Mouse (Mus musculus) hindbrain, postnatal 0 days (tissue): ENCODE measurements around the gene Tex29. TPM values are rescaled to one million over a fixed set of nuclear protein-coding genes. Genes with fewer than 3 reads are reported as not detected.

Experiments used
- ATAC-seq: fragments of 200-750 bp; cut with Nextera tagmentation; 2 replicates; pipeline ENCODE4 v1.8.0; 2017; ENCODE audit warnings: mild to moderate bottlenecking, moderate TSS enrichment, moderate library complexity
- DNase-seq: peaks from one replicate; pipeline ENCODE4 v3.0.0-alpha.2; 2015; ENCODE audit warnings: low spot score
- H3K27ac ChIP-seq: fragments of 300-500 bp; sonication (generic); 2 replicates; pipeline ENCODE4 v1.5.1; 2014; ENCODE audit warnings: mild to moderate bottlenecking
- H3K27me3 ChIP-seq: fragments of 300-500 bp; sonication (generic); 2 replicates; pipeline ENCODE4 v1.6.1; 2014; ENCODE audit warnings: low read length, mixed read lengths; ENCODE audit not compliant: insufficient read depth
- H3K36me3 ChIP-seq: fragments of 300-500 bp; sonication (generic); 2 replicates; pipeline ENCODE4 v1.6.1; 2014; ENCODE audit warnings: low read length, mixed read lengths; ENCODE audit not compliant: insufficient read depth
- H3K4me1 ChIP-seq: fragments of 300-500 bp; sonication (generic); 2 replicates; pipeline ENCODE4 v1.6.1; 2014; ENCODE audit warnings: antibody characterized with exemption, low read length, mixed read lengths; ENCODE audit not compliant: insufficient read depth
- H3K4me2 ChIP-seq: fragments of 300-500 bp; sonication (generic); 2 replicates; pipeline ENCODE4 v1.6.1; 2014; ENCODE audit warnings: low read depth, mild to moderate bottlenecking, low read length, moderate library complexity, mixed read lengths
- H3K4me3 ChIP-seq: fragments of 300-500 bp; sonication (generic); 2 replicates; pipeline ENCODE4 v1.5.1; 2014; ENCODE audit warnings: low read length
- H3K9ac ChIP-seq: fragments of 300-500 bp; sonication (generic); replicated peaks from 2 replicates; pipeline ENCODE4 v1.6.1; 2014; ENCODE audit warnings: mild to moderate bottlenecking, low read length, moderate library complexity, mixed read lengths
- H3K9me3 ChIP-seq: fragments of 300-500 bp; sonication (generic); 2 replicates; pipeline ENCODE4 v1.6.1; 2016; ENCODE audit warnings: low read length, mixed read lengths
- CTCF ChIP-seq: IDR thresholded peaks from 2 replicates; pipeline ENCODE4 v1.5.1; 2016; ENCODE audit warnings: antibody characterized with exemption, control low read depth, low read depth
- WGBS: fragments of 180-500 bp; shearing (Covaris S2); extraction: QIAGEN DNeasy Blood & Tissue Kit; methylation state at CpG from one replicate; pipeline ENCODE4 v1.1.7; 2014; 5-methylcytosine and 5-hydroxymethylcytosine counted together
- polyA plus RNA-seq: library from polyadenylated mRNA; unstranded; fragments of >200 nt; fragmentation: Nextera tagmentation; extraction: Ambion mirVana; gene quantifications from 2 replicates; pipeline ENCODE4 v1.2.1, GENCODE M21; 2015
- total RNA-seq: library from RNA; depleted of rRNA; stranded (reverse); fragments of >200 nt; gene quantifications from 2 replicates; pipeline ENCODE4 v1.2.3, GENCODE M21; 2014

The Tex29 gene
- total and polyA plus RNA-seq, 2 experiments from 2014 or later: 0.58 TPM; not detected in 1

GRCm38 (mm10) chr8:11827312-11827711 is 13.0 kb upstream of the Tex29 start:
- Histone ChIP-seq H3K9me3 (no peaks in the 10 kb centered on the region), H3K9ac (no peak overlapping the region), H3K4me3 (no peak overlapping the region), H3K27me3 (no peaks in the 10 kb centered on the region), H3K4me1 (peaks cover 13% of the 10 kb centered on the region), H3K27ac (no peak overlapping the region), H3K4me2 (no peak overlapping the region), H3K36me3 (peaks cover 44% of the 10 kb centered on the region)
- WGBS: 46% methylated on average over 3 of the region's 3 CpGs
- ATAC-seq: no peak
- no peak for DNase-seq
- TF ChIP-seq CTCF: no peak

GRCm38 (mm10) chr8:11830214-11831046 is 9.8 kb upstream of the Tex29 start:
- H3K4me3 ChIP-seq: no peak overlapping the region
- H3K27ac ChIP-seq: peak overlapping the region; percentile 9; the same call in 1 of the 2 replicates
- H3K9me3 ChIP-seq: no peaks in the 10 kb centered on the region
- no peak overlapping the region for H3K4me2 ChIP-seq
- H3K4me1 ChIP-seq: peaks cover 13% of the 10 kb centered on the region
- ATAC-seq (peak; percentile 65), DNase-seq (peak; percentile 54)
- no peaks in the 10 kb centered on the region for H3K27me3 ChIP-seq
- TF ChIP-seq CTCF: no peak
- peaks cover 53% of the 10 kb centered on the region for H3K36me3 ChIP-seq
- 21% methylated on average over 16 of the region's 16 CpGs for WGBS
- 0 out of 2 replicates have a peak overlapping the region, but pooled peaks have one; percentile 2 for H3K9ac ChIP-seq

GRCm38 (mm10) chr8:11831174-11831573 is 9.1 kb upstream of the Tex29 start:
- WGBS: 89% methylated on average over 10 of the region's 10 CpGs
- peak overlapping the region; percentile 9; the same call in 1 of the 2 replicates for H3K27ac ChIP-seq

GRCm38 (mm10) chr8:11831939-11832338 is 8.3 kb upstream of the Tex29 start:
- ATAC-seq: no peak
- Histone ChIP-seq H3K27ac (no peak overlapping the region), H3K4me1 (peaks cover 13% of the 10 kb centered on the region), H3K9me3 (no peaks in the 10 kb centered on the region), H3K27me3 (no peaks in the 10 kb centered on the region), H3K9ac (no peak overlapping the region), H3K36me3 (peaks cover 41% of the 10 kb centered on the region), H3K4me3 (no peak overlapping the region), H3K4me2 (no peak overlapping the region)
- no peak for DNase-seq
- TF ChIP-seq CTCF: no peak
- 86% methylated on average over 5 of the region's 5 CpGs for WGBS

More at GRCm38 (mm10) chr8:11831174-11831573, 9.1 kb upstream of the Tex29 start:
- Histone ChIP-seq H3K4me2 (no peak overlapping the region), H3K36me3 (peaks cover 47% of the 10 kb centered on the region), H3K9ac (no peak overlapping the region), H3K9me3 (no peaks in the 10 kb centered on the region), H3K27me3 (no peaks in the 10 kb centered on the region), H3K4me1 (peaks cover 13% of the 10 kb centered on the region), H3K4me3 (no peak overlapping the region)
- ATAC-seq (no peak), DNase-seq (no peak)
- TF ChIP-seq CTCF: no peak

- H3K36me3 ChIP-seq: peaks cover 36% of the 10 kb centered on the region
- no peaks in the 10 kb centered on the region for H3K27me3 ChIP-seq
- peaks cover 13% of the 10 kb centered on the region for H3K4me1 ChIP-seq
- H3K9ac ChIP-seq: no peak overlapping the region
- WGBS: 91% methylated on average over 4 of the region's 4 CpGs
- H3K4me3 ChIP-seq: no peak overlapping the region
- ATAC-seq: no peak
- TF ChIP-seq CTCF: no peak
- no peak for DNase-seq
- no peak overlapping the region for H3K27ac ChIP-seq
- no peaks in the 10 kb centered on the region for H3K9me3 ChIP-seq
- no peak overlapping the region for H3K4me2 ChIP-seq
Observed at GRCm38 (mm10) chr8:11833157-11833556, 7.1 kb upstream of the Tex29 start.

- Histone ChIP-seq H3K27ac (no peak overlapping the region), H3K27me3 (no peaks in the 10 kb centered on the region), H3K4me1 (peaks cover 13% of the 10 kb centered on the region), H3K4me2 (no peak overlapping the region), H3K36me3 (peaks cover 33% of the 10 kb centered on the region), H3K9me3 (no peaks in the 10 kb centered on the region), H3K4me3 (no peak overlapping the region), H3K9ac (no peak overlapping the region)
- WGBS: 90% methylated on average over 5 of the region's 5 CpGs
- no peak for TF ChIP-seq CTCF
- no peak for DNase-seq
- no peak for ATAC-seq
Observed at GRCm38 (mm10) chr8:11834200-11834599, 6.1 kb upstream of the Tex29 start.

- no peak for TF ChIP-seq CTCF
- Histone ChIP-seq H3K4me2 (no peak overlapping the region), H3K4me3 (no peak overlapping the region), H3K9ac (no peak overlapping the region), H3K27me3 (no peaks in the 10 kb centered on the region), H3K4me1 (peaks cover 13% of the 10 kb centered on the region), H3K36me3 (peaks cover 33% of the 10 kb centered on the region), H3K9me3 (no peaks in the 10 kb centered on the region), H3K27ac (no peak overlapping the region)
- DNase-seq (no peak), ATAC-seq (no peak)
- WGBS: 94% methylated on average over 16 of the region's 16 CpGs
Observed at GRCm38 (mm10) chr8:11834691-11835090, 5.6 kb upstream of the Tex29 start.
